Mouse (Mus musculus): Measurements from ENCODE around the gene Apobec2. TPM values are rescaled to one million over a fixed set of nuclear protein-coding genes. Genes with fewer than 3 reads are reported as not detected.

Gene Apobec2
- polyA plus RNA-seq, 1 experiment: 0.13 TPM

DNA sequence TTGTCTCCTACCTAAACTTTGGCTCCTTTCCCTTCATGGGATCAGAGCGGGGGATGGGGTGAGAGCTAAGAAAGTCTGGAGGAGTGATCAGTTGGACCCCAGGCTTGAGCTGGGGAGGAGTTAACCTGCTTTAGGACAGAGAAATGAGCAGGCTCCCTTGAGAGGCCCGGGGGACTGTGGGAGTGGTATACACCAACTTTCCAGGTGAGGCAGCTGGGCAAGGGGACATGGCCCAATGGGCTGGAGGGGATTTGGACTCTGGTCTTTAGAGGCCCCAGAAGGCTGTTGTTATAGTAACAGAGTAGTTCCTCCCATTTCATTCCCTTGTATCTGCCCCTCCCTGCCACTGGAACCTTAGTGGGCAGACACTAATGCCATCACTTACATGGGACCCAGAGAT is 23.2 kb upstream of the Apobec2 start:
- Histone ChIP-seq H3K27ac (ENCODE audit: insufficient read depth, low read length) (no peak overlapping the region), H3K4me3 (ENCODE audit: insufficient read depth, low read length) (no peak overlapping the region), H3K4me1 (ENCODE audit: control insufficient read depth, insufficient read depth, low read length) (no peaks in the 10 kb centered on the region)
- TF ChIP-seq CTCF (IDR thresholded peaks at IDR 0.05; ENCODE audit: extremely low read depth, insufficient read depth, low read length): no peak
- TF ChIP-seq POLR2A (IDR thresholded peaks at IDR 0.05; ENCODE audit: extremely low read depth, insufficient read depth, low read length): no peak

DNA sequence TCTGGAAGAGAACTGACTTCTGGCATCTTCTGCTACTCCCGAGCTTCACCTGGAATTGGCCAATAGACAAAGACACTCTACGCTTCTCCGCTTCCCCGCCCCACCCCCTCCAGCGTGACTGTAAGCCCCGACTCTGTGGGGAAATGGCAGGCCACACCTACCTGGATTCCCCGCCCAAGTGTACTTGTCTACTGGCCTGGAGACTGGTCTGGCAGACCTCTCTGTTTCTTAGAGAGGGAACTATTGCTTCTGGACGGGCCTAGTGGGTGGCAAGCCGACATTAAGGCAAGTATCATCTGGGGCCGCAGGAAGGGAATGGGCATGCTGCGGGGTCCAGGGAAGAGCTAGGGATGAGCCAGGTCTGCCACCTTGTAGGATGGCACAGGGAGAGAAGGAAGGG is 22.0 kb upstream of the Apobec2 start, which contains the start of gene Unc5cl:
Gene Unc5cl, plus strand, starts transcription at position 214 of the 400 bp plus-strand sequence.
- H3K4me3 ChIP-seq (ENCODE audit: insufficient read depth, low read length): no peak within 1 kb of the TSS
- no peaks in the 10 kb centered on the region for H3K4me1 ChIP-seq (ENCODE audit: control insufficient read depth, insufficient read depth, low read length)
- no peak for TF ChIP-seq CTCF (IDR thresholded peaks at IDR 0.05; ENCODE audit: extremely low read depth, insufficient read depth, low read length)
- TF ChIP-seq POLR2A (IDR thresholded peaks at IDR 0.05; ENCODE audit: extremely low read depth, insufficient read depth, low read length): no peak
- H3K27ac ChIP-seq (ENCODE audit: insufficient read depth, low read length): no peak within 1 kb of the TSS

DNA sequence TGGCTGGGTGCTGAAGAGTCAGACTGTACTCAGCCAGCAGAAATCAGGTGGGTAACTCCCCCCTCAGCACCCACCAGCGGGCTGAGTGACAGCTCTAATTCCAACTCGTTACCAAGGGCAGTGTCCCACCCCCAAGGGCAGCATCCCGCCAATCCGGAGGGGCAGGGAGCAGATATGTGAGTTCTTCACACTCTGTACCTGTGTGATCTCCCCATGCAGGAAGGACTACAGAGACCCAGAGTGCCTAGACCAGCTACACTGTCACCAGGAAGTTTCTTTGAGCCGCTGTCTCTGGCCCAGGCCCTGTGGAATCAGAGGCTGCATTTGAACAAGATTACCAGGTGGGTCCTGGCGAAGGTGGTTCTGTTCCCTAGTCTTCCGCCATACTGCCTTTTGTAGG is 21.5 kb upstream of the Apobec2 start:
- Histone ChIP-seq H3K27ac (ENCODE audit: insufficient read depth, low read length) (no peak overlapping the region), H3K4me3 (ENCODE audit: insufficient read depth, low read length) (no peak overlapping the region), H3K4me1 (ENCODE audit: control insufficient read depth, insufficient read depth, low read length) (no peaks in the 10 kb centered on the region)
- TF ChIP-seq CTCF (IDR thresholded peaks at IDR 0.05; ENCODE audit: extremely low read depth, insufficient read depth, low read length): no peak
- TF ChIP-seq POLR2A (IDR thresholded peaks at IDR 0.05; ENCODE audit: extremely low read depth, insufficient read depth, low read length): no peak

DNA sequence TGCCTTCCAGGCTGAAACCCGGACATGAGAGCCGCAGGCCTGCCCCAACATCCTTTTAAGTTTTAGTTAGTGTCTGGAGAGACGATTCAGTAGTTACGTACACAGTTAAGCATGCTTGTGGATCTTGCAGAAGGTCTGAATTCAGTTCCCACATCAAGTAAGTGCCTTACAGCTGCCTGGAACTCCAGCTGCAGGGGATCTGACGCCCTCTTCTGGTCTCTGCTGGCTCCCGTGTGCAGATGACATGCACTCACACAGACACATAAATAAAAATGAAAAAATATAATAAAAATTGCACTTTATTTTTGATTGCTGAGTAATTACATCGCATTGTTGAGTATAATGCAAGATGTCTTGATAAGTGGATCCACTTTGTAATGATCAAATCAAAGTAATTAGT is 20.8 kb upstream of the Apobec2 start:
- no peak for TF ChIP-seq POLR2A (IDR thresholded peaks at IDR 0.05; ENCODE audit: extremely low read depth, insufficient read depth, low read length)
- no peak for TF ChIP-seq CTCF (IDR thresholded peaks at IDR 0.05; ENCODE audit: extremely low read depth, insufficient read depth, low read length)
- Histone ChIP-seq H3K4me1 (ENCODE audit: control insufficient read depth, insufficient read depth, low read length) (no peaks in the 10 kb centered on the region), H3K27ac (ENCODE audit: insufficient read depth, low read length) (no peak overlapping the region), H3K4me3 (ENCODE audit: insufficient read depth, low read length) (no peak overlapping the region)

DNA sequence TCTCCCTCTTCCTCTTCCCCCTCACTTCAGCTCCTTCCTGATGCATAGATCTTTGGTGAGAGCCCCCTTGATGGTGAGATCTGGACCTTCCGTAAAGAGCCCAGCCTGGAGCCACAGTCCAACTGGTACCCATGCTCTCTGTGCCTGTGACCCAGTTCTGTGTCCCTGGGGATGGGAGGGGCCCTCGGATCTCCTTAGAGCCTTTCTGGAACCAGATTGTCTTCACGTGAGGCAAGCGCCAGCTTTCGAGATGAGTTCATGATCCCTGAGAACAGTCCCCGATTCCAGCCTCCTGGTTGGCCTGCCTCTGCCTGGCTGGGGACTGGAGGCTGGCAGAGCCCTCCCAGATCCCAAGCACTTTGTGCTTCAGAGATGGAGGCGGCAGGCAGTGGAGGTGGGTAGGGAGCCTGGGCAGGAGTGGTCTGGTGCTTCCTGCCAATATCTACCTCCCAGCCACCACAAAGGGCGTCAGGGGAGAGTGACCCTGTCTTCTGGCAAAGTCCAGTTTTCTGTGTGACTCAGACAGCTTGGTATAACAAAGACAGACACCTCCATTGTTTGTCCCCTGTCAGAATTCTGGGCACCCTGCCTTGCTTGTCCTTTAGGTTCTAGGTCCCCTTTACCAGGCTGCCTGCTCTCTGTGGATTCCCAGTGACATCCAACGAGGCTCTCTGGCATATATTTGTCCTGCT is 19.2 kb upstream of the Apobec2 start:
- no peak overlapping the region for H3K27ac ChIP-seq (ENCODE audit: insufficient read depth, low read length)
- TF ChIP-seq CTCF (IDR thresholded peaks at IDR 0.05; ENCODE audit: extremely low read depth, insufficient read depth, low read length) (no peak), POLR2A (IDR thresholded peaks at IDR 0.05; ENCODE audit: extremely low read depth, insufficient read depth, low read length) (no peak)
- H3K4me1 ChIP-seq (ENCODE audit: control insufficient read depth, insufficient read depth, low read length): no peaks in the 10 kb centered on the region
- H3K4me3 ChIP-seq (ENCODE audit: insufficient read depth, low read length): no peak overlapping the region

DNA sequence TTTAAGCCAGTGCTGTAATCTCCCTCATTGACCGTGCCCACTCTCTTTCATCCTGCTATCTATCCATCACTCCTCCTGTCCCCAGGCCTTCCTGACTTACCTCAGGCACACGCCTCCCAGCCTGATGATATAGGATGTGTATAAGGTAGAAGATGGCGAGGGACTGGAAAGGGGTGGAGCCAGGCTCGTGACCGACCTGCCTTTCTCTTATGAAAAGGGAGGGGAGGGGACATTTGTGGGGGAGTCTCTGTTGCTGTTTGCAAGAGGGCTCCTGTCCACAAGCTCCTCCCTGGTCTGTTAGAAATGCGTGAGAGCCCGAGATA is 18.6 kb upstream of the Apobec2 start, which contains the start of gene Tspo2:
Gene Tspo2, minus strand, starts transcription at position 170 of the 323 bp plus-strand sequence.
- TF ChIP-seq CTCF (IDR thresholded peaks at IDR 0.05; ENCODE audit: extremely low read depth, insufficient read depth, low read length): no peak
- TF ChIP-seq POLR2A (IDR thresholded peaks at IDR 0.05; ENCODE audit: extremely low read depth, insufficient read depth, low read length): no peak
- no peak within 1 kb of the TSS for H3K4me3 ChIP-seq (ENCODE audit: insufficient read depth, low read length)
- H3K4me1 ChIP-seq (ENCODE audit: control insufficient read depth, insufficient read depth, low read length): no peaks in the 10 kb centered on the region
- no peak within 1 kb of the TSS for H3K27ac ChIP-seq (ENCODE audit: insufficient read depth, low read length)

DNA sequence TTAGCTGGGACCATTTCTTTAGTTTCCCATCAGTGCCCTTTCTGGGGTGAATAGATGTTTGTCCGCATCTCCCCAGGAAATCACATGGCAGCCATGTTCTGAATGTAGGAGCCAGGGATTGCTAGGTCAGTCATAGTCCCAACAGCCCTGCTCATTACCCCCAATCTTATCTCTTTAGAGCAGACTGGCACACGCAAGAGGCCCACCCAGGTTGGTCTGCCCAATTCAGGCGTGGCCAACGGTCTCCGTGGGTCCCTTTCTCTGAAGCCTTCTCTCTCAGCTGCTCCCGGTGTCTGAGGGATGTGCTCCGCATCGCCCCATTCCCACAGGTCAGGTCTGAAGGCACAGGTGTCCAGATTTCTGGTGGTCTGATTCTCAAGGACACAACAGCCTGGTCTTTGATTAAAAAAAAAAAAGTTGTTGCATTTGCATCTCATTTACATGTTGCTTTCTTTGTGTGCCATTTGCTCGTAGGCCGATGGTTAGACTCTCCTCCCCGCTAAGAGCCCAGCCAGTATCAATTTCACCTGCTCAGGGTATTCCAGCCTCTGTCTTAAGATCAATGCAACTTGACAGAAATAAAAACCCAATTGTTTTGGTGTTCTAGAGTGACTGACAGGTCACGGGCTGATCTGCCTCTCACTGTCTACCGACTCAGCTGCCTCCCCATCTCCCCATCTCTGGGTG is 18.1 kb upstream of the Apobec2 start:
- TF ChIP-seq POLR2A (IDR thresholded peaks at IDR 0.05; ENCODE audit: extremely low read depth, insufficient read depth, low read length) (no peak), CTCF (IDR thresholded peaks at IDR 0.05; ENCODE audit: extremely low read depth, insufficient read depth, low read length) (no peak)

DNA sequence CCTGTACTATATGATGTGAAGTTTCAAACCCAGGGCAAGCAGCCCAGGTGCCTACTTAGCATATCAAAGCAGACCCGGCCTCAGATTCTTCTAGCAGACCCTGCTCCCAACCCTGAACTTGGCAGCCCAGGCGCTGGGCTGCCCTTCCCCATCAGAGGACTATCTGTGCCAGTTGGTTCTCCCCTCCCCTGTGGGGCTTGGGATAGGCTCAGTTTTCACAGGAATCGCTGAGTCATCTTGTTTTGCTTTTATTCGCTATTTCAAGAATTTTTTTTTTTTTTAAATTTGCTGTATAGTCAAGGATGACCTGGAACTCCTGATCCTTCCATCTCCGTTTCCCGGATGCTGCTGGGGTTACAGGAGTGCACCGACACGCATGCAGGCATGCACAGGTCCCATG is 14.9 kb upstream of the Apobec2 start:
- TF ChIP-seq CTCF (IDR thresholded peaks at IDR 0.05; ENCODE audit: extremely low read depth, insufficient read depth, low read length): no peak
- no peak for TF ChIP-seq POLR2A (IDR thresholded peaks at IDR 0.05; ENCODE audit: extremely low read depth, insufficient read depth, low read length)
- Histone ChIP-seq H3K4me1 (ENCODE audit: control insufficient read depth, insufficient read depth, low read length) (no peaks in the 10 kb centered on the region), H3K27ac (ENCODE audit: insufficient read depth, low read length) (no peak overlapping the region), H3K4me3 (ENCODE audit: insufficient read depth, low read length) (no peak overlapping the region)

More for the DNA sequence above, 18.1 kb upstream of the Apobec2 start:
- Histone ChIP-seq H3K27ac (ENCODE audit: insufficient read depth, low read length) (no peak overlapping the region), H3K4me1 (ENCODE audit: control insufficient read depth, insufficient read depth, low read length) (no peaks in the 10 kb centered on the region), H3K4me3 (ENCODE audit: insufficient read depth, low read length) (no peak overlapping the region)

DNA sequence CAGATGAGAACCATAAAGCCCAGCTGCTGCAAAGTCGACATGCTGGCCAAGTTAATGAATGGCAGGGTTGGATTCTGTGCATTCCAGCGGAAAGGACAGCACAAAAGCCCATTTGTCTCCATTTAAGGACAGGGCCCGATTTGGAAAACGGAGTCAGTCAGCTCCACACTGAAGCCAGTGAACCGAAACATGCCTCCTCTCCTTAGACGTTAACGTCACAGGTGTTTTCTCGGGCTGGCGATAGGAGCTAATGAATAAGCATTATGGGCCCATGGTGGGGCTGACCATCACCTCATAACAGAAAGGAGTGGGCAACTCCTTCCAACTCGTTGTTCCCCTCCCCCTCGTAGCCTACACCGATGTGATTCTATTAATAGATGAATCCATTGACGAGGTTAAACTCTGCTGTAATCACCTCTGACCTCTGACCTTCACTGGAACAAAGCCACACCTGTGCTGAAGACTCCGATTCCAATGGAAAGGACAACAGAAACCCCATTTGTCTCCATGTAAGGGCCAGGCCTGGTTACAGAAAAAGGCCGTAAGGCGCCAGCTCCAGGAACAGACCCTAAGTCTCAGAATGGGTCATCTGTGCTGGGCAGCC is 10.9 kb upstream of the Apobec2 start:
- no peak overlapping the region for H3K27ac ChIP-seq (ENCODE audit: insufficient read depth, low read length)
- no peaks in the 10 kb centered on the region for H3K4me1 ChIP-seq (ENCODE audit: control insufficient read depth, insufficient read depth, low read length)
- H3K4me3 ChIP-seq (ENCODE audit: insufficient read depth, low read length): no peak overlapping the region
- TF ChIP-seq CTCF (IDR thresholded peaks at IDR 0.05; ENCODE audit: extremely low read depth, insufficient read depth, low read length): no peak
- TF ChIP-seq POLR2A (IDR thresholded peaks at IDR 0.05; ENCODE audit: extremely low read depth, insufficient read depth, low read length): no peak

Measured in cortical plate, adult 2 months (tissue).